Mouse (Mus musculus) frontal cortex, postnatal 10 days (tissue): ENCODE data around the gene Gdpd4.

ENCODE experiments used
- DNase-seq, 2 experiments: peaks; one replicate each; pipeline ENCODE4 v3.0.0; 2022; ENCODE audit warnings: low spot score in 2 of 2, mixed read lengths in 1 of 2

Gdpd4 gene

DNA sequence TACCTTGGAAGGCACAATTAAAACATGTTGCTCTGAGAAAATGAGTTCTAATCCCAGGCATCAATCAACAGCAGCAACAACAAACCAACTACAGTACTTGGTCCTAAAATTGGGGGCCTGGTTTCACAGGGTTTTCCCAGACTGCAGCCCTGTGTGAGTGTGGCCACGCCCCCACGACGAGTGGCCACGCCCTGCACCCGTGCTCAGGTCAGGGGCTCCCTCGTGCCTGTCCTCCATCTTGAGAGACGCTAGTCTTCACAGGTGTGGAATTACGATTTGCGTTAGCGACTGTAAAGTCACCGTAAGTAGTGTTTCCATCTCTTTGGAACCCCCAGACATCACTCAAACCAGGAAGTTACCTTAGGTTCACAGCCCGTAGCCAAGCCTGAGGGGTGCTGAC, at the start of gene Gdpd4:
Gdpd4 (plus strand) TSS at position 214 of the 400 bp plus-strand sequence.
- DNase-seq, result no peak

DNA sequence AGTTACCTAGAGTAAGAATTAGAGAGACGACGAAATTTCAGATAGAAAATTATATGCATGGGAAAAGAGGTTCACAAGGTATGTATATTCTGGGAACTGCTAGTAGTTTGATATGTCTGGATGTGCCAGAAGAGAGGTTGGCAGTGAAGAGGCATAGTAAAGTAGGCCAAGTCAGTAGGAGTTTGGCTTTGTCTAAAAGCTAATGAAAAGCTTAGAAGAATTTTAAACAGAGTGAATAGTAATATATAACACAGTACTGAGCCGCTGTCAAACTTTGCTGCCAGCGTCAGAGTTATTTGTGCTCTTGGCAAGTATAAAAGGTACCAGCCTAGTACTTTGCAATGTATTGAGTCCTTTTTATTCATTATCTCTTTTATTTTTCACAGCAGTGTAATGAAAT, 47.4 kb upstream of the Gdpd4 start:
- DNase-seq, result no peak

DNA sequence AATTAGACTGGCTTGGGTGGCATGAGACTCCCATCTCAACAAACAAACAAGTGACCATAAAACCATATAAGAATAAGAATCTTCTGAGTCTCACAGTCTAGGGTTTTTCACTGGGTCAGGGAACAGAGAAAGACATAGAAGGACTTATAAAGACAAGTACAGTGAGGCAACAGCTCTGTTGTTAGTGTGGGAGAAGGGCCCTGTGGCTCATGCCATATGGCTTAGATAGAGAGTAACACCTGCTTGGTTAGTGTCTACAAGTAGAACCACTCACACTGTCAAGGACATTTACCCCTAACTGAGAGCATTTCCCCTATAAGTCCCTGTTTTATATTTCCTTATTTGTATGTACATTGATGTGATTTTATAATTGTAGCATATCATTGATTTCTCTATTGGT, 46.4 kb upstream of the Gdpd4 start:
- DNase-seq, result no peak

DNA sequence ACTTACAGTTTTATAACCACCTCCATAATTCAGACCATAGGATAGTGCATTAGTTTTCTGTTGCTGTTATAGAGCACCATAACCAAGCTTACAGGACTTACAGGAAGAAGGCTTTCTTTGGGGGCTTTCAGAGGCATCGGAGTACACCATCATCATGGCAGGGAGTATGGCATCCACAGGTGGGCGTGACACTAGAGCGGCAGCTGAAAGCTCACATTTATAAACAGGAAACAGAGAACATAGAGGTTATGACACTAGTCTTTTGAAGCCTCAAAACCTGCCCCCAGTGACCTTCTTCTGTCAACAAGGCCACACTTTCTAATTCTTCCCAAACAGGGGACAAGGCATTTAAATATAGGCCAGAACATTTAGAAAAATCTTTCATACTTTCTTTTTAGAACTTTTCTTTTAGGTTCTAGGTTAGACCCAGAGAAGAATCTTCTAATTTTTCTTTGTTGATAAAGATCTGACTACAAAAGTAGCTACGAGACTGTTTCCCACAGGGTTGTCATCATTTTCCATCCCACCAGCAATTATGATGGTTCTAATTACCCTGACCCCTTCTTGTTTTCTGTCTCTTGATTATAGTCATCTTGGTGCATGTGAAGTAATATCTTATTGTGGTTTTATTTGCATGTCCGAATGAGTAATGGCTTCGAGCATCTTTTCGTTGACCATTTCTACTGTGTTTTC, 41.8 kb upstream of the Gdpd4 start:
- DNase-seq, result no peak

DNA sequence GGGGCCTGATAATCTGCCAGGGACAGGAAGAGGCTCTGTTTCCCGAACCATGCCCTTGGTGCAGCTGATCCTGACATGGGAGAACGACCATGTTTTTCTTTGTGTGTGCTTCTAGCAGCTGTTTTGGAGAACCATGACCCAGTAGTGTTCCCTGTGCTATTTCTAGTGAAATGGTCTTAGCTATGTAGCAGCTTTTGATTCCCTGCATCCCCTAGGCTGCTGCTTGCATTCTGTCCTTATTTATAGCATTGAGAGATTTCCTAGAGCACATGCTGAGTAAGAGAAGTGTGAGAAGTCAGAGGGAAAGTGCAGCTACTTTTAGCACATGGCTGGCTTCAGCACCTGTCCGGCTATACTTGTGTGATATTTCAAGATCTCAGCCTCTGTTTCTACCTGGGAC, 8.1 kb upstream of the Gdpd4 start:
- DNase-seq, result no peak

DNA sequence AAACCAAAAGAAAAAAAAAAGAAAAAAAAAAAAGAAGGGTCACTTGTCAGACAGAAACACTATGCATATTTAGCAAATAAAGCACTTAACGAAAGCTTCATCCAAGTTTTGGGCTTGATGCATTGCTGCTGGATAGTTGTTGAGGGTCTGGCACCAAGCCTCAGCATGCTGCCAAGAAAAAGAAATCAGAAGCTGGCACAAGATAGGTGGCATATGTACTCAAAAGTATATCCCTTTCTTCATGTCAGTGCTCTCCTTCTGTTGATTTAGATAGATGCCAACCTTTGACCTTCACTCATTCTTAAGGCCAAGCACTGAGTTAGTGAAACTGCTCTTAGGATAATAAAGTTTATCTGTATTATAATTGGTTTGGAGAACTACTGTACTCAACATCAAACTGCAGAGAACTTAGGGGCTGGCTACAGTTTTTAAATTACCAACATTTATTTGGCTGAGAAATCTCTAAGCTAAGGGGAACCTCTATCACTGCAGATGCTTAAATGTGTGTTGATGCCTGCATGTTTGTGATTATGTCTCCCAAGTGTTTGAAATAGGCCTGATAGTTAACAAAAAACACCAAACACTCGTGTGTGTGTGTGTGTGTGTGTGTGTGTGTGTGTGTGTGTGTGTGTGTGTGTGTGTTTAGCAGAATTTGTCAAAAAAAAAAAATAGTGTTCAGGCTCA, 4.8 kb upstream of the Gdpd4 start:
- peak in 1 of 2 experiments; percentile 10 for DNase-seq

DNA sequence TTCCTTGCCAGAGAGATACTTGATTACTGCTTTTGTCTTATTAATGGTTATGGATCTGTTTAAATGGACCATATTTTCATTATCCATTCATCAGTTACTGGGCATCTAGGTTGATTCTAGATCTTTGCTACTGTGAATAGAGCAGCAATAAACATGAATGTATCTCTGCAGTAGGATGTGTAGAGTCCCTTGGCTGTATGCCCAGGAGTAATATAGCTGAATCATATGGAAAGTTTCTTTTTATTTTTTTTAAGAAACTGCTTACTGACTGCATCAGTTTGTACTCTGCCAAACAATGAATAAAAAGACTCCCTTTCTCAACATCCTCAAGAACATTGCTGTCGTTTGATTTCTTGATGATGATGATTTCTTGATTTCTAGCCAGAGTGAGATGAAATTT, 6.1 kb downstream of the Gdpd4 start:
- DNase-seq, result no peak

DNA sequence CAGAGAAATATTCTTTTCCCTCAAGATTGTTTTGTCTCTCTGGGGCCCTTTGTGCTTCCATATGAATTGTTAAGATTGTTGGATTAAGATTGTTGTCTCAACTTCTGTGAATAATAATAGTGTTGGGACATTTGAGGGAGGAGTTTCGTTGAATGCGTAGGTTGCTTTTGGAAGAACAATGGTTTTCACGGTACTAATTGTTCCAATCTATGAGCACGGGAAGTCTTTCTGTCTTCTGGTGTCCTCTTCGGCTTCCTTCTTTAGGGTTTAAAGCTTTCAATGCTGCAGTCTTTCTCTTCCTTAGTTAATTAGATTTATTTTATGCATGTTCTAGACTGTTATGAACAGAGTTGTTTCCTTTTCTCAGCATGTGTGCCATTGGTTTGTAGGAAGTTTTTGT, 7.2 kb downstream of the Gdpd4 start:
- no peak for DNase-seq

DNA sequence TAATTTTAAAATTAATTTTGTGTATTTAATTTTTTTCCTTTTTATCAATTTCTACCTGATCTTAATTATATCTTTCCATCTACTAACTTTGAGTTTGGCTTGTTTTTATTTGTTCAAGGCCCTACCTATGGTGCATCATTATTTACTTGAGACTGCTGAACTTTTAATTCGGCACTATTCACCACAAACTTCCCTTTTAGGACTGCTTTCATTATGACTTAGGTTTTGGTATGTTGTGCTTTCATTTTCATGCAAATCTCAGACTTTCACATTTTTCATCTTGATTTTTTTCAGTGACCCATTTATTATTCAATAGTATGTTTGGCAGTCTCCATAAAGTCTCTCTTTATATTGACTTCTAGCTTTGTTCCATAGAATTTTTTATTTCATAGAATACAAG, 24.7 kb downstream of the Gdpd4 start:
- DNase-seq, result no peak

DNA sequence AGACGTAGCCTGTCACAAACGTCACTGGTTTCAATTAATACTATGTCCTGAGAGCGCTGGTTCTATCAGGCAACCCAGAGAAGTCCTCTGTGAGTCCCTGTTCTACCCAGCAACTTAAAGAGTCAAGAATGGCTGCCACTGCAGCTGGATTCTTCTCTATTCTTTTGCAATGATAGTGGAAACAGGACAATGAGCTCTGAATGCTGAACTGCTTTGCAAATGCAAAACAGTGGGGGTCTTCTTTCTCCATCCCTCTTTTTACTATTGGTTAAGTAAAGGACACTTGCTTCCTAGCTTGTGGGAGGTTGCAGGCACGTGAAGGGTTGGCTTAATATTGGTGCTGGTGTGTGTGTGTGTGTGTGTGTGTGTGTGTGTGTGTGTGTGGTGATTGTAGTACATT, 52.7 kb downstream of the Gdpd4 start:
- no peak for DNase-seq

DNA sequence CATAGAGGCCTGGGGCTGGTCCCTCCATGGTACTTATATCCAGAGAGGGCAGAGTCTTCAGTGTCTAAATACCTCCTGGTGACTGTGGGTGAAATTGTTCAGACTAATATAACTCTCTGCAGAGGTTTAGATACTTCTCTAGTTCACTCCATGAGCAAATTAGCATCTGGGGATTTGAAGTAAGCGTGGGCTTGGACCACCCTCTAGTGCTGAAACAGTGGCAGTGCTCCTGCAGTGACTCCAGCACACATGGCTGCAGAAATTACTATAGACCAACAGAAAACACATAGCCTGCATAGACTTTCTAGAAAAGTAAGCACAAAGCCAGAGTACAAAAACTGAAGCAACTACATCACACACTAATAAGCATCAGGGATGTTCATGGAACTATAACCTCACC, 57.7 kb downstream of the Gdpd4 start:
- peak; percentile 26 to 60 for DNase-seq

DNA sequence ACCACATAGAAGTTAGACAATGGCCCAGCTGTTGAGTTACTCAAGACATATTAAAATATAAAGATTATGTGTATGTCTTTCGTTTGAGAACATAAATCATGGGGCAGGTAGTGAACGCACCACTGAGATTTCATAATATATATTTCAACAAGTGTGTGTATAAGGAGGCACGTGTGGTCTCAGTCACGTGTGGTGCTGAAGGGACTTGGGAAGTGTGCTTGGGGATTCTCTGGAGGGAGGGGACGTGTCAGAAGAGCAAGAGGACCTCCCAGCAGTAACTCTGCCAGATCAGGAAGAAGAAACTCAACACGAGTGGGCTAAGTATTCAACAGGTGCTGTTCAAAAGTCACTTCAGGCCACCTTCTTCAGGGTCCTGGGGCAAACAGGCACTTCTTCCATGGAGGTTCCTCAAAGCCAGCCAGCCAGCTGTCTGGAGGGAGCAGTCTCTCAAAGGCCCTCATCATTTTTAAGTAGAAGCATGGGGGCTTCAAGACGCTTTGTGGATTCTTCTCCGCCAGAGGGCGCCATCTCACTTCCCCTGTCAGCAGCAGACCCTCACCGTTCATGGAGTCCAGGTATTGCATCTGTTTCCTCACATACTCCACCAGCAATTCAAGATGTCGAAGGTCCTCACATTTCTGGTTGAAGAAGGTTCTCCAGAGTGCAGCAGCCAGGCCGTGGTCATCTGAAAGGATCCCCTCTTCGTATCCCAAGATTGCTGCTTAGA, 64.5 kb downstream of the Gdpd4 start:
- peak in 1 of 2 experiments; percentile 22 for DNase-seq

DNA sequence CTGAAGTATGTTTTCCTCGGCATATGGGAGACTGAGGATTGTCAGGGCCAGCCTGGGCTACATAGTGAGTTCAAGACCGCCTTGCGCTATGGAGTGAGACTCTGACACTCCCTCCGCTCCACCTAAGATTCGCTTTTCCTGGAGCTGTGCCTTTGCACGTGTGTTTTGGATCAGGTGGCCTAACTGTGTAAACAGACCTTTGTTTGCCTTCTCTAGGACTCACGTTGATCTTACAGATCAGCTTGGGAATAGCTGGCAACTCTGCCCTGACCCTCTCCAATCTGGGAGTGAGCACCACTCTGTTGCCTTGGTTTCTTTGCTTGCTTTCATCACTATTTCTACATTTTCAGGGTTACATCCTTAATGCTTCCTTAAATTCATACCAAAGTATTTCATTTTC, 82.9 kb downstream of the Gdpd4 start:
- DNase-seq, result no peak

DNA sequence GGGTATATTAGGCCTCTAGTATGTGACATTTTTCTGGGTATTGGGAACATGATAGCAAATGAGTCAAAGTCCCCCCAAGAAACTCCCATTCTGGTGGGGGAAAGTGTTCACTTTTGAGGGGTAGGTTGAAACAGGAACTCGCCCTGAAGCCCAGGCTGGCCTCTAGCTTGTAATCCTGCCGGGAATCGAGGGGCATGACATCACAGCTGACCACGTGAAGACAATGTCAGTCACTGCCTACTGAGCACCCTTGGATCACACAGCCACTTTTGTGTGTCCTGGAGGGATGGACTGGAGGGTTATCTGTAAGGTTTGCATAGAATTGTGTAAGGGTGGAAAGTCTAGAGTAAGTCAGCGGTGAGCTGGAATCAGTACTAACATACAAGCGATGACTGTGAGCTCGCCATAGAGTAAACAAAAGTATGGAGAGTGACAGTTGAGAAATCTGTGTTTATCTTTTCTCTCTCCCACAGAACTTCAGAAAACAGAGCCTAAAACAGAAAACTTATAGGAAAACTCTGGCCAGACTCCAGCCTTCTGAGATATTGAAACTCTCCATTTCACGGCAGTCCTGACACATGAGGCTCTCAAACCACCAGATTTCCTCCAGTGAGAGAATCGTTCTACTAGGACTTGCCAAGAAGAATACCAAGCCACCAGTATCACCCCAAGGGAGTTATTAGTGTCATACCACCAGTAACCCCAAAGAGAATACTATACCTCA, 128.5 kb downstream of the Gdpd4 start:
- DNase-seq, result no peak

DNA sequence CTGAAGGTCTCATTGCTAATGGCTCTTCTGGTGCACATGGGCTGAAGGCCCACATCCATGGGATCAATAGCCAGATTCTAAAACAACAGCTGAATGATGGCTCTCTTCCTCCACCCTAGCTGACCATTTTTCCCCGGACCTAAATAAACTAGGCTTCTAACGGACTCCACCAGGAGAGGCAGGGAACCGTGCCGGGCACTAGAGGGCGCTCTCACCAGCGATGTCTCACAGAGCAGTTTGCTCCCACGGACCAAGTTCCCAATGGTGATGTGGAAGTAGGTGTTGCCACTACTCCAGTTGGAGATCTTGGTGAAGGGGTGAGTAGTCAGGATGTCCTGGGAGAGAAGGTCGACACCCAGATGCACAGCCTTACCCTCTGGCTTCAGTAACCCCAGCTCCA, 132.2 kb downstream of the Gdpd4 start:
- no peak for DNase-seq

DNA sequence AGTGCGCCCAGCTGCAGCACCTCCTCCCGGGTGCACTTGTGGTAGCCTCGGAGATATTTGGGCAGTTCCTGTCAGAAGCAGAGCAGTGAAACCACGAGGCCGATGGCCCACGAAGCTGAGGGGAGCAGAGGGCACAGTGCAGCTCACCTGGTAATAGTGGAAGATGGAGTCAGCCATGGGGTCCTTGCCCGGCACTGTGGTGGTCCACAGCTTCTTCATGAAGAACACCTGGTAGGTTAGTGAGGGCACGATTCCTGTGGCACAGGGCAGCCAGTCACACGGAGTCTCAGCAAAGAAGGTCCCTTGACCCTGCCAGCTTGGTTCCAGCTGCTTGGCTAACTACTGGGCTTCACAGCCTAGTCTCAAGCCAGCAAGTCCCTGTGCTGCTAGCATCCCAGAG, 134.7 kb downstream of the Gdpd4 start:
- DNase-seq, result no peak

DNA sequence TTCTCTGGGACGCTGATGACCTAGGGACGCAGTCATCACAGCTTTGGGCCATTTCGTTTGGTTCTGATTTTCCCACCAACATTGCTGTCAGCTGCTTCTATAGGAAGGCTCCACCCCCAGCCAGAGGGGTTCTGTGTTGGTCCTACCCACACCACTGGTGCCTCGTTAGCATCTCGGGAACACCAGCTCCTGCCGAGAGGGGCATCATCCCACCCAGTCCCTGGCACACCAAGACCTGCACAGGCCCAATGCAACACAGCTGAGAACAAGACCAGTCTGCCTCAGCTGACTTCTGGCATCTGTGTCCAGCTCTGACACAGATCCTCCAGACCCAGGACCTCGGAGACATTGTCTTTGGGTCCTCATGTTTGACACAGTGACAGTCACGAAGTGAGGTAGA, 135.2 kb downstream of the Gdpd4 start:
- no peak for DNase-seq

DNA sequence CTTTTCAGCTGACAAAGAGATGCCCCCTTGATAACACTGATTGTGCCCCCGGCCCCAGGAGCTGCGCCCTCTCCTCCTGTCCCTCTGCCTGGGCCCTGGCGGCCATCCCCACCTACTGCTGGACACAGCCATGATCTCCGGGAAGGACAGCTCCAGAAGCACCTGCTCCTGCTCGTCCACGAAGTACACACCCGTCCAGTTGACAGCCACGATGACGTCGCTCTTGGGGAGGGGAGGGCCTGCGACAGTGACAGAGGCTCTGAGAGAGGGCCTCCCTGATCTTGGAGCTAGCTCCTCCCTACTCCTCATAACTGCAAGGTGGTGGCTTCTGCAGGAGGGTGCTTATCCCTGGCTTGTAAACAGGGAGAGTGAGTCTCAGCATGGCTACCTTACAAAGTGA, 146.5 kb downstream of the Gdpd4 start:
- no peak for DNase-seq

DNA sequence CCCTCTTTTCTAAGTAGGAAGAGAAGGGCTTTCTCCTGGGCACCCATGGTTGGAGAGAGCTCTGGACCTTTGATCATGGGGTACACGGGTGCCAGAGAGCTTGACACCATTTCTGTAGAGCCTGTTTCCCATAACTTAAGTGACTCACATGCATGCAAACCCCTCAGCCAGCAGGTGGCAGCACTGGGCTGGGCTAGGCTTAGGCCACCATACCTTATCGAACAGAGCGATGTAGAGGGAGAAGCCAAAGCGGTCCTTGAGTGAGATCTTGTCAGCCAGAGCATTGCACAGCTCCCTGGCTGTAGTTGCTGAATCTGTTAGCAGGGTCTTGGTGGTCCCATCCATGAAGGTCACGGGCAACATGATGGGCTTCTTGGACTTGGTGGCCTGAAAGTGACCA, 151.9 kb downstream of the Gdpd4 start:
- DNase-seq, result peak; percentile 33 to 66

DNA sequence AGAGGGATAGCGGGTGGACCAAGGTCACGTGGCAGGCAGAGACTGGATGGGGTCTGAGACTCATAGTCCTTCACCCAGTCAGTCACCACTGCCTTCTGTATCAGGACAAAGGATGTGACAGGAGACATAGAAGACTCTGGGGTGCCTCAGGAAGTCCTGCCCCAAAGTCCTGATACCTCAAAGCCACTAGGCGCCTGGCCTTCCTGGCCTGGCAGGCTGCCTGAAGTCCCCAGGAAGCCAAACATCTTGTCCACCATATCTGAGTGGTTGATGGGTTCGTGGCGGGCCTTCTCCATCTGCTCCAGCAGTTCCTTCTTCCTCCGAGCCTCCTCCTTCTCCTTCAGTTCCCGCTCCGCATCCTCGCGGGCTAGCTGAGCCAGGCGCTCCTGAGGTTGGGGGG, 157.7 kb downstream of the Gdpd4 start:
- DNase-seq, result no peak

DNA sequence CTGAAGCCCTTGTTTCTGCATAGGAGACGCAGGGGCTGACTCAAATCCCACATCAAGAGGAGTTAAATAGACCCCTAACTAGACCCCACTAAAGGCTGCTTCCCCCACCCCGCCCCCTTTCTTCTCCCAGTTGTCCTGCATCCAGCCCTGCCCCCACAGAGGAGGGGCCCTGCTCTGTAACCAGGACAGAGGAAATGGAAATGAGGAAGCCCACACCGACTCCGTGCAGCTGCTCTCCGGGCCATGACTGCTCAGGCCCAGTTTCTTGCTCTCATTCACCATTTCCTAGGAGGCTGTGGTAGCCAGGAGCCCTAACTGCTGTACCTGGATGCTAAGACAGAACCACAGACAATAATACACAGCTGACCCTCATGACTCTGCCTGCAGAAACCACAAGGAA, 162.6 kb downstream of the Gdpd4 start:
- no peak for DNase-seq

DNA sequence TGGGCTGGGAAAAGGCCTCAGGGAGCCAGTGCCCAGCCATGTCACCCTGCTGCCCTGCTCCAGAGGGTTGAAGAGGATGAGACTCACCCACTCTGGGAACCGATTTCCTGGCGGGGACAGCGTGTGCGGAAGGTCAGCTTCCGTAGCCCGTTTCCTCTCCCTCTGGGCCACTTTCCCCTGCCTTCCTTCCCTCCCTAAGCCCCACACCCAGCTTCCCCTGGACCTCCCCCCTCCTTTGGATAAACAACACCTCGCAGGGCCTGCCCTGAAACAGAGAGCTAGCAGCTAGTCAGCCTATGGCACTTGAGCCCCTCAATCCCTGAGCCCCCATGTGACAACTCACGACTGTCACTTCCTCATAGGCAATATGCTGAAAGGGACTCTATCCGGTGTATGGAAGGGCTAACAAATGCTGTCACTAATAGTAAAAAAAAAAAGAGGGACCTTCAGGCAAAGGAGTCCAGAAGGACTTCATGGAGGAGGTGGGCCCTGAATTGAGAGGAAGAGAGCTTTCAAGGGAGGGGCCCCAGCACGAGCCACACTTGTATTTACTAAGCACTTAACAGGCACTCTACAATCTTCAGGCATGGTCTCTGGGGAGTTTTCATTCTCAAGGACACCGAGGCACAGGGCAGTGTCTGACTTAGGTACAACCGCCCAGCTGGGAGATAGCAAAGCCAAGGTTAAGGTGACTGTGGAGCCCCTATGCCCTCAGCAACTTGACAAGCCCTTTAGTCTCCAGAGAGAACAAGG, 165.0 kb downstream of the Gdpd4 start:
- DNase-seq, result no peak
